In the genomic region with DNA sequence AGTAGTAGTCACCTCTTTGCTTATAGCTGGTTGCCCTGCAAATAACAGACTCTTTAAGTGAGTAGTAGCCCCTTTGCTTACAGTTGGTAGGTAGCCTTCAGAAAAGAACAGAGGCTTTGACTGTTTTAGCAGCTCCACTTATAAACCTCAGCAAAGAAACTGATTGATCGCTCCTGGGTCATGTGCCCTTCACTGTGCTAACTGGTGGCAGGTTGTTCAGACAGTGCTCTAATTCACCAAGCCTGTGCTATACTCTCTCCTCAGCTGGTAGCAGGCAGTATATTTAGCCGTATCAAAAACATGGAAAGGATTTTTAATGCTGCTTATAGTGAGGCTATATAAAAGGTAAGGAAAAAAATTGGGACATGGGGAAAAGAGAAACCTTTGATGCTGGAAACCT, we compare ENCODE assay signal across 25 mouse cellular contexts.
DNase-seq lines count a peak whose midpoint lies in the region; ATAC-seq and TF ChIP-seq lines count a peak whose summit lies in the region.
"Had no signal": no experiment of that assay in that cellular context is flagged by ENCODE, and none has a peak within 500 bp of the region (broad histone marks: within the 10 kb centered on the region; RNA-seq: fewer than 3 reads in every experiment).

No protein-coding gene starts in this region.

- no peak overlapping the region for H3K4me3 ChIP-seq in limb, embryonic 12.5 days (replicated peaks)
- H3K4me3 ChIP-seq in limb, embryonic 10.5 days: no peak overlapping the region
- no peak overlapping the region for H3K4me3 ChIP-seq in limb, embryonic 14.5 days (replicated peaks; ENCODE audit: low read length)
- H3K4me3 ChIP-seq in myocyte: no peak overlapping the region
- H3K4me3 ChIP-seq: embryonic facial prominence, embryonic 12.5 days; embryonic facial prominence, embryonic 15.5 days; erythroblast, embryonic 14.5 days; forebrain, embryonic 12.5 days; forebrain, embryonic 15.5 days; gastrocnemius, adult 2 months; hindbrain, embryonic 12.5 days; hindbrain, embryonic 15.5 days had no signal

- no peak for DNase-seq in limb, embryonic 10.5 days (ENCODE audit: low spot score)
- DNase-seq in limb, embryonic 14.5 days (ENCODE audit: low spot score): no peak
- DNase-seq in cerebellum, postnatal 36 days: no peak
- no peak for DNase-seq in frontal cortex, postnatal 25 days (ENCODE audit: low spot score in 2 of 2)
- DNase-seq: adrenal gland, adult 8-10 months; adrenal gland, postnatal 25 days; cerebellum, adult 11-12 months; cerebellum, adult 8-10 months; gastrocnemius, adult 2 months; gastrocnemius, postnatal 14 days; heart, adult 11 months had no signal

- no peak for TF ChIP-seq POLR2A in limb, embryonic 14.5 days (IDR thresholded peaks at IDR 0.05; ENCODE audit: borderline replicate concordance, extremely low read depth, insufficient read depth, insufficient read length)
- TF ChIP-seq POLR2A in myocyte (IDR thresholded peaks at IDR 0.05; ENCODE audit: insufficient read length, low read depth): no peak

- no peak overlapping the region for H3K4me2 ChIP-seq in limb, embryonic 12.5 days
- H3K4me2 ChIP-seq in limb, embryonic 14.5 days (replicated peaks; ENCODE audit: low read depth, low read length, severe bottlenecking): no peak overlapping the region
- H3K4me2 ChIP-seq in myocyte (ENCODE audit: low read depth): peak overlapping the region; percentile 58
- H3K4me2 ChIP-seq: embryonic facial prominence, embryonic 12.5 days; embryonic facial prominence, embryonic 15.5 days; forebrain, embryonic 12.5 days; forebrain, embryonic 15.5 days; heart, embryonic 11.5 days; hindbrain, embryonic 12.5 days; hindbrain, embryonic 15.5 days had no signal

- WGBS in limb, embryonic 12.5 days: 72% methylated on average over 2 of the region's 2 CpGs
- 92% methylated on average over 2 of the region's 2 CpGs for WGBS in limb, embryonic 10.5 days
- 78% methylated on average over 2 of the region's 2 CpGs for WGBS in limb, embryonic 14.5 days

- H3K27ac ChIP-seq in limb, embryonic 12.5 days: 0 out of 2 replicates have a peak overlapping the region, but pooled peaks have one; percentile 7
- H3K27ac ChIP-seq in limb, embryonic 10.5 days: no peak overlapping the region
- no peak overlapping the region for H3K27ac ChIP-seq in limb, embryonic 14.5 days (replicated peaks; ENCODE audit: low read depth, low read length)
- H3K27ac ChIP-seq: embryonic facial prominence, embryonic 12.5 days; embryonic facial prominence, embryonic 15.5 days; forebrain, embryonic 12.5 days; forebrain, embryonic 15.5 days; gastrocnemius, adult 2 months; hindbrain, embryonic 12.5 days; hindbrain, embryonic 15.5 days had no signal

- H3K36me3 ChIP-seq in limb, embryonic 12.5 days: no peaks in the 10 kb centered on the region
- no peaks in the 10 kb centered on the region for H3K36me3 ChIP-seq in limb, embryonic 10.5 days
- H3K36me3 ChIP-seq in limb, embryonic 14.5 days (ENCODE audit: control insufficient read depth, insufficient read depth, low read length): no peaks in the 10 kb centered on the region
- H3K36me3 ChIP-seq in myocyte (ENCODE audit: control insufficient read depth, insufficient read depth): no peaks in the 10 kb centered on the region
- H3K36me3 ChIP-seq: embryonic facial prominence, embryonic 12.5 days; embryonic facial prominence, embryonic 15.5 days; forebrain, embryonic 12.5 days; forebrain, embryonic 15.5 days; G1E; hindbrain, embryonic 12.5 days; hindbrain, embryonic 15.5 days had no signal

- no peaks in the 10 kb centered on the region for H3K27me3 ChIP-seq in limb, embryonic 12.5 days
- no peaks in the 10 kb centered on the region for H3K27me3 ChIP-seq in limb, embryonic 10.5 days (ENCODE audit: low read depth, poor library complexity, severe bottlenecking)
- H3K27me3 ChIP-seq in limb, embryonic 14.5 days (ENCODE audit: control insufficient read depth, insufficient read depth, low read length): no peaks in the 10 kb centered on the region
- H3K27me3 ChIP-seq in myocyte (ENCODE audit: control insufficient read depth, insufficient read depth, insufficient read length): no peaks in the 10 kb centered on the region
- H3K27me3 ChIP-seq: CH12.LX; embryonic facial prominence, embryonic 12.5 days; embryonic facial prominence, embryonic 15.5 days; forebrain, embryonic 12.5 days; forebrain, embryonic 15.5 days; hindbrain, embryonic 12.5 days; hindbrain, embryonic 15.5 days had no signal

- no peaks in the 10 kb centered on the region for H3K4me1 ChIP-seq in limb, embryonic 12.5 days (replicated peaks)
- H3K4me1 ChIP-seq in limb, embryonic 10.5 days: no peaks in the 10 kb centered on the region
- no peaks in the 10 kb centered on the region for H3K4me1 ChIP-seq in limb, embryonic 14.5 days (ENCODE audit: control insufficient read depth, insufficient read depth, low read length)
- H3K4me1 ChIP-seq: embryonic facial prominence, embryonic 12.5 days; embryonic facial prominence, embryonic 15.5 days; forebrain, embryonic 12.5 days; forebrain, embryonic 15.5 days; hindbrain, embryonic 12.5 days; hindbrain, embryonic 15.5 days had no signal

- H3K9me3 ChIP-seq in limb, embryonic 12.5 days: no peaks in the 10 kb centered on the region
- no peaks in the 10 kb centered on the region for H3K9me3 ChIP-seq in limb, embryonic 10.5 days (replicated peaks)
- H3K9me3 ChIP-seq in limb, embryonic 14.5 days (ENCODE audit: control insufficient read depth, low read length): no peaks in the 10 kb centered on the region
- H3K9me3 ChIP-seq: embryonic facial prominence, embryonic 12.5 days; embryonic facial prominence, embryonic 15.5 days; forebrain, embryonic 12.5 days; forebrain, embryonic 15.5 days; G1E; hindbrain, embryonic 12.5 days; hindbrain, embryonic 15.5 days had no signal

- no peak overlapping the region for H3ac ChIP-seq in myocyte (ENCODE audit: control insufficient read depth, insufficient read length)

- H3K9ac ChIP-seq in limb, embryonic 12.5 days (replicated peaks): no peak overlapping the region
- H3K9ac ChIP-seq in limb, embryonic 14.5 days (ENCODE audit: low read depth, low read length, severe bottlenecking): no peak overlapping the region
- H3K9ac ChIP-seq: embryonic facial prominence, embryonic 12.5 days; embryonic facial prominence, embryonic 15.5 days; forebrain, embryonic 12.5 days; forebrain, embryonic 15.5 days; hindbrain, embryonic 12.5 days; hindbrain, embryonic 15.5 days had no signal

- ATAC-seq in limb, embryonic 12.5 days (ENCODE audit: insufficient number of reproducible peaks, insufficient read depth, low FRiP score, low TSS enrichment, low read depth): no peak
- ATAC-seq in limb, embryonic 14.5 days (ENCODE audit: low FRiP score, low read depth): peak; percentile 41; the same call in 1 of the 2 replicates
- ATAC-seq in inflammation-experienced regulatory T-cells, adult 6 months: no peak
- ATAC-seq: forebrain, embryonic 15.5 days; Patski had no signal

- no peaks in the 10 kb centered on the region for H3K79me2 ChIP-seq in myocyte (ENCODE audit: control insufficient read depth, insufficient read depth)

TF ChIP-seq in myocyte, 11 proteins besides CTCF, POLR2A, EP300 and RAD21:
- no peak for TF ChIP-seq E2F4 (IDR thresholded peaks at IDR 0.05; ENCODE audit: insufficient read depth)
- no peak for TF ChIP-seq SRF (IDR thresholded peaks at IDR 0.05; ENCODE audit: control insufficient read depth, insufficient read length, low read depth)
- TF ChIP-seq REST (IDR thresholded peaks at IDR 0.05; ENCODE audit: insufficient read depth, insufficient read length): no peak
- no peak for TF ChIP-seq TCF3 (IDR thresholded peaks at IDR 0.05; ENCODE audit: insufficient read length, low read depth)
- no peak for TF ChIP-seq USF1 (IDR thresholded peaks at IDR 0.05; ENCODE audit: low read depth)
- TF ChIP-seq CEBPB (IDR thresholded peaks at IDR 0.05; ENCODE audit: insufficient read depth, poor library complexity, severe bottlenecking): no peak
- no peak for TF ChIP-seq MAX (IDR thresholded peaks at IDR 0.05; ENCODE audit: low read depth)
TF ChIP-seq in myocyte: peak in this region for 0.
